Mouse (Mus musculus) lung, adult 2 months (tissue): Measurements from ENCODE around the gene Trnt1.

Experiments
- CTCF ChIP-seq: fragments of 200-500 bp; IDR thresholded peaks from 2 replicates; pipeline ENCODE4 v1.5.1; 2011; ENCODE audit warnings: mild to moderate bottlenecking, low read length, control low read depth; ENCODE audit not compliant: insufficient read depth
- POLR2A ChIP-seq: fragments of 200-500 bp; IDR thresholded peaks from 2 replicates; pipeline ENCODE4 v1.6.1; 2011; ENCODE audit warnings: low read depth, mild to moderate bottlenecking, control low read depth, low read length, borderline replicate concordance; ENCODE audit errors: extremely low read depth

GRCm38 (mm10) chr6:106758299-106758698 is 10.6 kb upstream of the Trnt1 start:
- TF ChIP-seq CTCF, result no peak
- TF ChIP-seq POLR2A, result no peak
